Mouse (Mus musculus) brain, embryonic 18.5 days (tissue): ENCODE data around the gene Eif2s2.
"Not testable (repeated sequence)": the region's sequence is repeated elsewhere in the genome, so short reads cannot be mapped to it uniquely, and the experiment has no call there.

ENCODE experiments used
- DNase-seq: peaks from one replicate; pipeline ENCODE4 v3.0.0-alpha.2; 2012; ENCODE audit warnings: low read depth, low spot score

Eif2s2 gene

GRCm38 (mm10) chr2:154892201-154893044 is at the start of gene Eif2s2:
TSS of gene Eif2s2 (minus strand) at chr2:154892935.
- DNase-seq, result peak; percentile 93

DNA sequence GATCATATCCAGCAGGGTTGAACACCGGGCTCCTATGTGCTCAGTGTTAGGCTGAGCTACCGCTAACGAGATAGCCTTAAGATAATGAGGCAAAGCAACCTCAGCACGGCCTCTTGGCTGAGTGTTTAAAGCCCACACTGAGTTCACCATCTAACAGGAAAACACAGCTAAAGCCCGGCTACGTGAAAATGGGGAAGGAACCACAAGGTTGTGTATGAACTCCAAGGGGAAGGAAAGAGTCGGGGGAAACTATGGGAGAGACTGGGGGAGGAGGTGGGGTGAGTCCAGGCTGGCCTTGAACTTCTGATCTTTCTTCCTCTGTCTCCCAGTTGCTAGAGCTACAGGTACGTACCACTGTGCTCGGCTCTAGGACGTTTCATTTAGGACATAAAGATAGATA is 49.2 kb upstream of the Eif2s2 start:
- DNase-seq, result no peak

- no peak for DNase-seq
Measured at GRCm38 (mm10) chr2:154937547-154938390, 45.0 kb upstream of the Eif2s2 start.

DNA sequence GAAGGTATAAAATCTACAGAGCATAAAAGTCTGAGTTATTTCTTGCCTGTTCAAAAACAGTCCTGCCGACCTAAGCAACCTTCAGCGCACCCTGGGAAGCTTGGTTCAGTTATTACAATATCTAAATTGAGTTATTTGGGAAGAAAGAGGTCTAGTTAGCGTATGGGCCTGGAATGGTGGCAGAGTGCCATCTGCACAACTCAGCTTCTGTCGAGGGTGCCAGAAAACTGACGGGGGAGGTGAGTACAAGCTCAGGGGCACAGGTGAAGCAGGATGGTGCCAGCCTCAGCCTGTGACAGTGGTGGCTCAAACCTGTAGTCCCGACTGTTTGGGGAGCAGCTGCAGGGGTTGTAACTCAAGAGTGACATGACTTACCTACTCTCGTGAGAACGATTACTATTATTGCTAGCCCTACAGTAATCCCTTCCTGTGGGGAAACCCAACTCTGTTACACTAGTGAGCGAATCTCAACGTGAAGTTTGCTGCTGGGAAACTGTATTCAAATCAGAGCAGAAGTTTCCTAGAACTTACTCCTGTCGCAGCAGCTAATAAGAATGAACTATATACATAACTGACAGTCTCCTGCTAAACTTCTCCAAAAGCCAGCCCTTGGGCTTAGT is 43.9 kb upstream of the Eif2s2 start:
- DNase-seq, result no peak

- no peak for DNase-seq
Measured at GRCm38 (mm10) chr2:154936106-154936505, 43.4 kb upstream of the Eif2s2 start.

GRCm38 (mm10) chr2:154933884-154934283 is 41.1 kb upstream of the Eif2s2 start:
- no peak for DNase-seq

DNA sequence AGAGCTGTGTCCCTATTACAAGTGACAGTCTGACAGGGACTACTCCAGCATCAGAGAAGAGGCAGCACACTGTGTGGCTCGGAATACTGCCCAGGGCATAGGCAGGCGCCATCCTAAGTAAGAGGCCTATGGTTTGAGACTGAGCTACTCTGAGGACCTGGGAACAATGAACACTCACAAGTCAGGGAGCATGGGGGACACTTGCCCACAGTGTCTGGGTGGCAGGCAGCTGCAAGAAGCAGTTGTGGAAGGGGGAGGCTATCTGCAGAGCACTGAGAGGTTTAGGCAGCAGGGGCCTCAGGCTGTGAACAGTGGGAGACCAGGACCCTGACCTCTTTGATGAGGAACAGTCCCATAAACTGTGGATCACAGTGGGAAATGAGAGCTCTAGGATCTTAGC is 35.6 kb upstream of the Eif2s2 start:
- no peak for DNase-seq

DNA sequence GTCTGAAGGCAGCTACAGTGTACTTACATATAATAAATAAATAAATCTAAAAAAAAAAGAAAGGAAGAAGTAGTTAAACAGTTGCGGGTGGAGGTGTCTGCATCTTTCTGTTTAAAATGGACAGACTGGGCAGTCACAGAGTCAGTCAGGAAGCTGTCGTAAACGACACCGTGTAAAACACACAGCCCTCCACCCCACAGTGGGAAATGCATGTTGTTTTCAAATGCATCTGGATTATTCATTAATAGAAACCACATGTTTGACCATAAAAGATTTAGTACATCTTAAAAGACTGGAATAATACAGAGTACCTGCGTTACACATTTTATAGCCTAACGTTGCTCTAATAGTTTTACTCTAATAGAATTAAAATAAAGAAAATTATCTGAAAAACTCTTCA is 34.1 kb upstream of the Eif2s2 start:
- no peak for DNase-seq

GRCm38 (mm10) chr2:154925411-154926031 is 32.8 kb upstream of the Eif2s2 start:
- DNase-seq, result no peak

DNA sequence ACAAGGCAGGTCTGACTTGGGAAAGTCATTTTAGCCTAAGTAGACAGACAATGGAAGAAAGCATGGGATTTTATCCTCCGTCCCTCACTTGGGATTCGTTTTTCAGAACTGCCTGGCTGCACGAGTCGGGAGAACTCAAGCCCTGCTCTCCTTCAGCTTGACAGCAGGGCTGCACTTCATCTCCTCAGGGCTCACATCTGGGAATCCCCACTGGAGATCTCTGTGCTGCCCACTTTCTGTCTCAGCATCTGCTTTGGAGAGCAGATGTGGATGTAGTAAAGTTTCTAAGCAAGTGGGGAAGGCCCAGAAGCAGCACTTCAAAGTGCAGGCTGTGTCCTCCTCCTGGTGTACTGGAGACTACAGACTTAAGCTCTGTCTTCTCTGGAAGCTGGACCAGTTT is 29.4 kb upstream of the Eif2s2 start:
- DNase-seq, result not testable (repeated sequence)

GRCm38 (mm10) chr2:154920896-154921295 is 28.2 kb upstream of the Eif2s2 start:
- no peak for DNase-seq

- no peak for DNase-seq
Measured at GRCm38 (mm10) chr2:154917866-154918641, 25.3 kb upstream of the Eif2s2 start.

DNA sequence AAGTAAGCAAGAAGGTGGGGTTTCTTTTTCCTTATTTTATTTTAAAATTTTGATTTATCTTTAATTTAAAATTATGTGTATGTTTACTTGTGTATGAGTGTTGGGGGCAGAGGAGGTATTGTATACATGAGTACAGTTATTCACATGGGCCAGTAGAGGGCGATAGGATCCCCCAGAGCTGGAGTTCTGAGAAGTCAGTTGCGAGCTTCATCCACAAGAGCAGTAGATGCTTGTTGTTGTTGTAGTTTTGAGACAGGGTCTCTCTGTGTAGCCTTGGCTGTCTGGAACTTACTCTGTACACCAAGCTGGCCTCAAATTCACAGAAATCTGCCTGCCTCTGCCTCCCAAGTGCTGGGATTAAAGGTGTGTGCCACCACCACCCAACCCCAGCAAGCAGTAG is 23.8 kb upstream of the Eif2s2 start:
- DNase-seq, result no peak

- DNase-seq, result no peak
Measured at GRCm38 (mm10) chr2:154915922-154916541, 23.3 kb upstream of the Eif2s2 start.

DNA sequence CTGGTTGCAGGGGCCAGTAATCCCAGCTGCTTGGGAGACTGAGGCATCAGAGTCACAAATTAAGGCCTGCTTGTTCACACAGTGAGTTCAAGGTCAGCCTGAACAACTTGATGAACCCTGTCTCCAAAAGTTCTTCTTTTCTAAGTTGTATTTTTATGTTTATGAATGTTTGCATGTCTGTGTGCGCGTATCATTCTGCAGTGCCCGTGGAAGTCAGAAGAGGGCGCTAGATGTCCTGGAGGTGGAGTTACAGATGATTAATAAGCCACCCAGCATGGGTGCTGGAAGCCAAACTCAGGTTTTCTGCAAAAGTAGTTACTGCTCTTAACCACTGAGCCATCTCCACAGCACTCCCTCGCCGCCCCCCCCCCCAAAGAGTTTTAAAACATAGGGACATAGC is 17.1 kb upstream of the Eif2s2 start:
- DNase-seq, result no peak

DNA sequence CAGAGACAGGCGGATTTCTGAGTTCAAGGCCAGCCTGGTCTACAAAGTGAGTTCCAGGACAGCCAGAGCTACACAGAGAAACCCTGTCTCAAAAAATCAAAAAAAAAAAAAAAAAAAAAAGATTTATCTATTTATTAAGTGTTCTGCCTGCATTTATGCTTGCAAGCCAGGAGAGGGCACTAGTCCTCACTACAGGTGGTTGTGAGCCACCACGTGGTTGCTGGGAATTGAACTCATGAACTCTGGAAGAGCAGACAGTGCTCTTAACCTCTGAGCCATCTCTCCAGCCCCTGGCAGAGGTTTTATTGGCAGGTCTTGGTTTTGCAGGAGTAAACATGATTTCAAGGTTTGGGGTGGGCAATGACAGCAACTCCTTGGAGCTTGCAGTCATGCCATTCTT is 15.5 kb upstream of the Eif2s2 start:
- not testable (repeated sequence) for DNase-seq

GRCm38 (mm10) chr2:154905796-154906195 is 13.1 kb upstream of the Eif2s2 start:
- DNase-seq, result no peak

DNA sequence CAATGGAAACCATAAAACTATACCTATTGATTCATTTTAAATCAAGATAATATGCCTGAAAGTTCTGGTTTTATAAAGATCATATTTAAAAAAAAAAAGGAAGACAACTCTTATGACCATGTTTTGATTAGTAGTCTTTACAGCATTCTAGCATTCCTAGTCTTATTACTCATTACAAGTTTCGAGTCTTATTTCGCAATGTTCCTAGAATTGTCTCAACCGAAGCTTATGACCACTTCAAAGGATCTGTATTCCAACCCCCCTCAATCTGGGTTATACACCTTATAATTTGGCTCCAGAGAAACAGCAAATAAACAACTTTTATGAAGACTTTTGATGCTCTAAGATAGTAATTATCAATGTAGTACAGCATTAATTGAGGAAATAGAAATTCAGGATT is 9.4 kb upstream of the Eif2s2 start:
- no peak for DNase-seq

- not testable (repeated sequence) for DNase-seq
Measured at GRCm38 (mm10) chr2:154899412-154899811, 6.7 kb upstream of the Eif2s2 start.

DNA sequence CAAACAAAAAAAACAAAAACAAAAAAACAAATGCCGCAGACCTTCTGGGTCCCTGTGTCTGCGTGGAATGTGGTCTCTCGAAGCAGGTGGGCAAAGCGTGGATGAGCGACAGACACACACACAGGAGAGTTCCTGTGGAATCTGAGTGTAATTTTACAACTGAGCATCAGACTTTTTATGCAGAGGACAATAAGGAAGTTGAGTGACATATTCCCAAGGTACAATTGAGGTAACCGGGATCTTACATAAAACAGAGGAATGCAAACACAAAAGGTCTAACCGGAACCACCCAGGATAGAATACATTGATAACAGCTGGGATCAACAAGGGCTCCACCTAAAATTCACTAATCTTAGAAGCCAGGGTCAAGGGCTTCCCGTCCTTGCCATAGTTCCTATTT is 6.3 kb upstream of the Eif2s2 start:
- not testable (repeated sequence) for DNase-seq

- DNase-seq, result no peak
Measured at GRCm38 (mm10) chr2:154893548-154893947, 813 bp upstream of the Eif2s2 start.
